Mouse (Mus musculus): ENCODE measurements around the gene Mras. TPM values are rescaled to one million over a fixed set of nuclear protein-coding genes. Genes with fewer than 3 reads are reported as not detected.
A peak's percentile ranks its signal among the peaks of the same experiment; 100 is the strongest.

Gene Mras
- total RNA-seq, 2 experiments from 2014 or later, result 6.4 to 7.8 TPM

- no peak for DNase-seq (ENCODE audit: low spot score)
Measured at GRCm38 (mm10) chr9:99361946-99362345, 75.2 kb downstream of the Mras start.

GRCm38 (mm10) chr9:99359012-99359411 is 78.2 kb downstream of the Mras start:
- DNase-seq (ENCODE audit: low spot score), result no peak

- DNase-seq (ENCODE audit: low spot score), result peak; percentile 8
Measured at GRCm38 (mm10) chr9:99357921-99358692, 79.1 kb downstream of the Mras start, which contains the start of gene Esyt3. TSS of gene Esyt3 (minus strand) at chr9:99358557.

- DNase-seq (ENCODE audit: low spot score), result no peak
Measured at GRCm38 (mm10) chr9:99357561-99357920, 79.6 kb downstream of the Mras start.

- no peak for DNase-seq (ENCODE audit: low spot score)
Measured at GRCm38 (mm10) chr9:99355971-99356370, 81.2 kb downstream of the Mras start.

- no peak for DNase-seq (ENCODE audit: low spot score)
Measured at GRCm38 (mm10) chr9:99354796-99355195, 82.4 kb downstream of the Mras start.

- no peak for DNase-seq (ENCODE audit: low spot score)
Measured at GRCm38 (mm10) chr9:99353390-99353789, 83.8 kb downstream of the Mras start.

- DNase-seq (ENCODE audit: low spot score), result no peak
Measured at GRCm38 (mm10) chr9:99352964-99353363, 84.2 kb downstream of the Mras start.

- no peak for DNase-seq (ENCODE audit: low spot score)
Measured at GRCm38 (mm10) chr9:99345351-99345792, 91.8 kb downstream of the Mras start.

- no peak for DNase-seq (ENCODE audit: low spot score)
Measured at GRCm38 (mm10) chr9:99341600-99341999, 95.6 kb downstream of the Mras start.

- DNase-seq (ENCODE audit: low spot score), result no peak
Measured at GRCm38 (mm10) chr9:99340126-99340525, 97.1 kb downstream of the Mras start.

- no peak for DNase-seq (ENCODE audit: low spot score)
Measured at GRCm38 (mm10) chr9:99339182-99339581, 98.0 kb downstream of the Mras start.

- DNase-seq (ENCODE audit: low spot score), result no peak
Measured at GRCm38 (mm10) chr9:99338293-99338692, 98.9 kb downstream of the Mras start.

- no peak for DNase-seq (ENCODE audit: low spot score)
Measured at GRCm38 (mm10) chr9:99336538-99336937, 100.6 kb downstream of the Mras start.

Other genes with a start within 250 kb of the Mras start
- gene Faiml, start 200.1 kb downstream of the Mras start, total RNA-seq (2021), result not detected
- gene Cep70, start 194.0 kb downstream of the Mras start, total RNA-seq (2021), result 1 to 10 TPM; 3.2 to 4.6 TPM
- gene Esyt3, start 78.8 kb downstream of the Mras start, total RNA-seq (2021), result not detected
- not detected for gene Nme9, start 14.1 kb upstream of the Mras start, total RNA-seq (2021)
- 10 to 100 TPM; 22.6 to 24.1 TPM for gene Armc8, start 131.5 kb upstream of the Mras start, total RNA-seq (2021)
- 1 to 10 TPM; 3.9 to 4.6 TPM for gene Dbr1, start 138.4 kb upstream of the Mras start, total RNA-seq (2021)
- gene A4gnt, start 175.1 kb upstream of the Mras start, total RNA-seq (2021), result not detected
- gene Dzip1l, start 192.1 kb upstream of the Mras start, total RNA-seq (2021), result 1 to 10 TPM in 1 of 2 experiments, under 1 TPM in 1; 0.75 to 1.6 TPM